In the genomic region with DNA sequence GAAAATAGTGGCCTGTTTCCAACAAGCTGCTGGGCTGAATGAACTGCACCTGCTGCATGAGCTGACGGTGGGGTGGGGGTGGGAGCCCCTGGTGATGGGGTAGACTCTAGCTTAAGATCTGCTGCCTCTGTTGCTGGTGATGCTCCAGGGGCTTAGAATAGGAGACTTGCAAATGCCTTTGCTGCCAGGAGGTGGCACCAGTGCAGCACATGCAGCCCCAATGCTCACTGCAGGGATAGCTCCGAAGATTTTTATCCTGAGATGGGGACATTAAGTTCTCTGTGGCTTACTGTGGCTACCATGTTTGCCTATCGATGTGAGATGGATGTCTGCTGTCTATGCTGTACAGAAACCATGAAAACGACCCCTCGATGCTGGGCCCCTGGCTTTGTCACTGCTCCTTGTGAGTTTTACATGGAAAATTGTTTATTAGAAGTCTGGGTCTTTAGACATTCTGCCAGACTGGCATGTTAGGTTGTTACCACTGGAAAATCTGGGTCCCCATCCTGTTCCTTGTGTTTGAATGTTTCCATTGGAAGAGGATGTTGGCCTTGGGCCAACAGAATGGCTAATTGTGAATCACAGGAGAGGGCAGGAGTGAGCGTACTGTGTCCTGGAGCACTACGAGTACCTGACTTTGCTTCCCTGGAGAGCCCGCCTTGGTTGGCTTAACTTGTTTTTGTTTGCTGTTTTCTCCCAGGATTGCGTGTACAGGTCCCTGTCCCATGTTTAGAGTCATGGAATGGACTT, we compare ENCODE assay signal across 8 mouse cellular contexts.
DNase-seq lines count a peak whose midpoint lies in the region; ATAC-seq and TF ChIP-seq lines count a peak whose summit lies in the region.

No protein-coding gene starts in this region.

- no peak overlapping the region for H3K9ac ChIP-seq in forebrain, embryonic 11.5 days (ENCODE audit: low read length)
- no peak overlapping the region for H3K9ac ChIP-seq in hindbrain, postnatal 0 days (replicated peaks; ENCODE audit: low read length)

- H3K4me2 ChIP-seq in forebrain, embryonic 11.5 days (ENCODE audit: low read depth, low read length, severe bottlenecking): no peak overlapping the region
- H3K4me2 ChIP-seq in hindbrain, postnatal 0 days (ENCODE audit: low read depth, low read length): no peak overlapping the region

- DNase-seq in kidney, adult 18-20 months: peak; percentile 54
- no peak for DNase-seq in kidney, adult 11 months
- DNase-seq in adrenal gland, postnatal 14 days: peak; percentile 71
- peak; percentile 65 for DNase-seq in forebrain, embryonic 11.5 days (ENCODE audit: low spot score)
- peak; percentile 85 for DNase-seq in hindbrain, postnatal 0 days (ENCODE audit: low spot score)
- peak; percentile 49 for DNase-seq in limb, embryonic 10.5 days (ENCODE audit: low spot score)
- no peak for DNase-seq in spleen, postnatal 14 days (ENCODE audit: low spot score in 2 of 2)

- no peak; the same call in 1 of the 2 replicates for ATAC-seq in forebrain, embryonic 11.5 days (replicated peaks; ENCODE audit: low FRiP score)
- no peak for ATAC-seq in hindbrain, postnatal 0 days

- no peaks in the 10 kb centered on the region for H3K27me3 ChIP-seq in forebrain, embryonic 11.5 days (ENCODE audit: control insufficient read depth, insufficient read depth, low read length)
- no peaks in the 10 kb centered on the region for H3K27me3 ChIP-seq in hindbrain, postnatal 0 days (ENCODE audit: insufficient read depth, low read length)
- H3K27me3 ChIP-seq in limb, embryonic 10.5 days (ENCODE audit: low read depth, poor library complexity, severe bottlenecking): peaks cover 94% of the 10 kb centered on the region

- peak; percentile 92 for TF ChIP-seq CTCF in hindbrain, postnatal 0 days (IDR thresholded peaks at IDR 0.05; ENCODE audit: low read depth)
- TF ChIP-seq CTCF in olfactory bulb, adult 2 months (IDR thresholded peaks at IDR 0.05; ENCODE audit: insufficient read depth, low read depth, low read length): peak; percentile 67

- H3K9me3 ChIP-seq in forebrain, embryonic 11.5 days (ENCODE audit: control insufficient read depth, low read length): no peaks in the 10 kb centered on the region
- no peaks in the 10 kb centered on the region for H3K9me3 ChIP-seq in hindbrain, postnatal 0 days (ENCODE audit: low read length)
- no peaks in the 10 kb centered on the region for H3K9me3 ChIP-seq in limb, embryonic 10.5 days (replicated peaks)

- no peaks in the 10 kb centered on the region for H3K4me1 ChIP-seq in forebrain, embryonic 11.5 days (replicated peaks; ENCODE audit: control insufficient read depth, insufficient read depth, low read length)
- H3K4me1 ChIP-seq in hindbrain, postnatal 0 days (ENCODE audit: insufficient read depth, low read length): no peaks in the 10 kb centered on the region
- H3K4me1 ChIP-seq in limb, embryonic 10.5 days: peaks cover 10% of the 10 kb centered on the region
- H3K4me1 ChIP-seq in olfactory bulb, adult 2 months (ENCODE audit: control insufficient read depth, insufficient read depth, low read length): peaks cover 4% of the 10 kb centered on the region; the same call in 1 of the 2 replicates

- no peak overlapping the region for H3K27ac ChIP-seq in forebrain, embryonic 11.5 days (ENCODE audit: low read depth, low read length)
- no peak overlapping the region for H3K27ac ChIP-seq in hindbrain, postnatal 0 days
- H3K27ac ChIP-seq in limb, embryonic 10.5 days: no peak overlapping the region
- no peak overlapping the region for H3K27ac ChIP-seq in olfactory bulb, adult 2 months (ENCODE audit: insufficient read depth, low read depth, low read length)

- WGBS in forebrain, embryonic 11.5 days: 62% methylated on average over 9 of the region's 9 CpGs
- 56% methylated on average over 9 of the region's 9 CpGs for WGBS in hindbrain, postnatal 0 days
- 67% methylated on average over 9 of the region's 9 CpGs for WGBS in limb, embryonic 10.5 days
- WGBS in olfactory bulb, adult 2 months: 50% methylated on average over 9 of the region's 9 CpGs

- H3K4me3 ChIP-seq in forebrain, embryonic 11.5 days (ENCODE audit: low read depth, low read length): no peak overlapping the region
- H3K4me3 ChIP-seq in hindbrain, postnatal 0 days (ENCODE audit: low read length): no peak overlapping the region
- H3K4me3 ChIP-seq in limb, embryonic 10.5 days: no peak overlapping the region
- no peak overlapping the region for H3K4me3 ChIP-seq in olfactory bulb, adult 2 months (ENCODE audit: insufficient read depth, low read depth, low read length)

- no peaks in the 10 kb centered on the region for H3K36me3 ChIP-seq in forebrain, embryonic 11.5 days (ENCODE audit: control insufficient read depth, insufficient read depth, low read length)
- no peaks in the 10 kb centered on the region for H3K36me3 ChIP-seq in hindbrain, postnatal 0 days (ENCODE audit: insufficient read depth, low read length)
- H3K36me3 ChIP-seq in limb, embryonic 10.5 days: no peaks in the 10 kb centered on the region

- TF ChIP-seq POLR2A in olfactory bulb, adult 2 months (IDR thresholded peaks at IDR 0.05; ENCODE audit: insufficient read depth, low read depth, low read length): no peak

Comparison
In these comparisons a context has a peak if more than half of its experiments do, and no peak if none do; other contexts are left out.
1. DNase-seq: peak in kidney, adult 18-20 months (single experiment), adrenal gland, postnatal 14 days (single experiment), forebrain, embryonic 11.5 days (single experiment), hindbrain, postnatal 0 days (single experiment) and limb, embryonic 10.5 days (single experiment); none in kidney, adult 11 months (single experiment) and spleen, postnatal 14 days (0 of 2).